Mouse (Mus musculus) layer of hippocampus, adult 8-10 months (tissue): ENCODE measurements at regions not wholly inside any gene's neighbourhood (a gene's known extent, or its start where the extent isn't known, plus 50 kb on each side); places are given as distances from the start of the nearest gene placed in this dataset.
A peak's percentile ranks its signal among the peaks of the same experiment; 100 is the strongest.
"Not testable (repeated sequence)": the region's sequence is repeated elsewhere in the genome, so short reads cannot be mapped to it uniquely, and the experiment has no call there.

ENCODE experiments used
- DNase-seq, 2 experiments: peaks; one replicate each; pipeline ENCODE4 v3.0.0; 2022; ENCODE audit warnings: low spot score in 2 of 2

- no peak for DNase-seq
These were observed 1038.8 kb upstream of the Sel1l start for GRCm38 (mm10) chr12:92887747-92888146.

GRCm38 (mm10) chr12:92886394-92887075 is 1037.6 kb upstream of the Sel1l start:
- not testable (repeated sequence) for DNase-seq

GRCm38 (mm10) chr12:92884014-92884413 is 1035.1 kb upstream of the Sel1l start:
- not testable (repeated sequence) for DNase-seq

- not testable (repeated sequence) for DNase-seq
These were observed 1034.1 kb upstream of the Sel1l start for GRCm38 (mm10) chr12:92883091-92883490.

- not testable (repeated sequence) for DNase-seq
These were observed 1033.6 kb upstream of the Sel1l start for GRCm38 (mm10) chr12:92882540-92882939.

- no peak for DNase-seq
These were observed 1024.6 kb upstream of the Sel1l start for GRCm38 (mm10) chr12:92873602-92874001.

- no peak for DNase-seq
These were observed 1020.4 kb upstream of the Sel1l start for GRCm38 (mm10) chr12:92869336-92869735.

- no peak for DNase-seq
These were observed 974.3 kb upstream of the Sel1l start for GRCm38 (mm10) chr12:92823090-92823786.

GRCm38 (mm10) chr12:92818610-92819009 is 969.7 kb upstream of the Sel1l start:
- DNase-seq = no peak

GRCm38 (mm10) chr12:92801121-92801520 is 952.2 kb upstream of the Sel1l start:
- DNase-seq = no peak

GRCm38 (mm10) chr12:92783362-92783761 is 934.4 kb upstream of the Sel1l start:
- DNase-seq = no peak

GRCm38 (mm10) chr12:92779695-92780292 is 930.8 kb upstream of the Sel1l start:
- DNase-seq = no peak

GRCm38 (mm10) chr12:92775668-92776067 is 926.7 kb upstream of the Sel1l start:
- DNase-seq = no peak

- no peak for DNase-seq
These were observed 899.6 kb upstream of the Sel1l start for GRCm38 (mm10) chr12:92748576-92748975.

GRCm38 (mm10) chr12:92740818-92741217 is 891.9 kb upstream of the Sel1l start:
- no peak for DNase-seq

GRCm38 (mm10) chr12:92739196-92739595 is 890.2 kb upstream of the Sel1l start:
- no peak for DNase-seq

- peak; percentile 4 to 12 for DNase-seq
These were observed 888.8 kb upstream of the Sel1l start for GRCm38 (mm10) chr12:92737623-92738370.

- no peak for DNase-seq
These were observed 874.1 kb upstream of the Sel1l start for GRCm38 (mm10) chr12:92723022-92723421.

- no peak for DNase-seq
These were observed 864.5 kb upstream of the Sel1l start for GRCm38 (mm10) chr12:92713415-92713814.

- DNase-seq = no peak
These were observed 859.5 kb upstream of the Sel1l start for GRCm38 (mm10) chr12:92708466-92708865.

- no peak for DNase-seq
These were observed 854.8 kb upstream of the Sel1l start for GRCm38 (mm10) chr12:92703731-92704130.

GRCm38 (mm10) chr12:92692956-92693355 is 844.0 kb upstream of the Sel1l start:
- no peak for DNase-seq
